Mouse (Mus musculus): ENCODE data around the gene E2f1. TPM values are rescaled to one million over a fixed set of nuclear protein-coding genes. Genes with fewer than 3 reads are reported as not detected.

Gene E2f1
- total and polyA plus RNA-seq, 3 experiments: 5.1 to 19.6 (median 5.3) TPM

DNA sequence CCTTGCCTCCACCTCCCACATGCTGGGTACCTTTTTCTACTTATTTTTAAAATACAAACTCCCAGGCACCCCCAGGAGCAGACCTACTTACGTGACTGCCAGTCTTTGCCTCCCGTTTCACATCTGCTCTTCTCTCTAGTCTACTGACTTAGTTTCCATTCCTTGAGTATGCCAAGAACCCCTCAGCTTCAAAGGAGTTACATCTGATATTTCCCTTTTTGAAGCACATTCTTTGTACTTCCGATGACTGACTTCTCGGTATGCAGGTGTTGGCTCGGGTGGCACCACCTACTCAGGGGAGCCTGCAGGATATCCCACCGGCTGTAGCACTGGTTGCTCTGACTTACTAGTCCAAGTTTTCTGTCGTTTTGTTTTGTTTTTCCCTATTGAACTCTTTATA, 34.5 kb upstream of the E2f1 start:
- H3K9ac ChIP-seq (ENCODE audit: insufficient read depth, low read depth): peak overlapping the region; percentile 53
- H3K4me3 ChIP-seq (replicated peaks in 1 of 3; ENCODE audit: low read depth in 2 of 3, low read length in 2 of 3, poor library complexity in 1 of 3): peak overlapping the region; percentile 41 to 76 (median 54)
- peaks cover 14 to 16% of the 10 kb centered on the region in 2 experiments for H3K4me1 ChIP-seq (ENCODE audit: control insufficient read depth in 1 of 2, insufficient read depth in 2 of 2)
- H3K9me3 ChIP-seq (replicated peaks; ENCODE audit: low read length): no peaks in the 10 kb centered on the region
- peaks cover 0 to 2% of the 10 kb centered on the region in 2 experiments for H3K36me3 ChIP-seq (replicated peaks in 1 of 2; ENCODE audit: control insufficient read depth in 1 of 2, insufficient read depth in 1 of 2, low read length in 1 of 2)
- no peak overlapping the region for H3K27ac ChIP-seq (ENCODE audit: insufficient read depth, low read depth)
- H3K4me2 ChIP-seq (ENCODE audit: insufficient read depth, low read depth, poor library complexity, severe bottlenecking): peak overlapping the region; percentile 98
- H3K79me2 ChIP-seq (replicated peaks; ENCODE audit: control insufficient read depth, extremely low read depth, insufficient read depth, poor library complexity, severe bottlenecking): no peaks in the 10 kb centered on the region
- DNase-seq (ENCODE audit: extremely low read depth): no peak
- TF ChIP-seq MAX (IDR thresholded peaks at IDR 0.05; ENCODE audit: low read length) (no peak), CHD1 (IDR thresholded peaks at IDR 0.05; ENCODE audit: low read depth, low read length) (no peak), HCFC1 (IDR thresholded peaks at IDR 0.05; ENCODE audit: low read depth, low read length) (no peak), EP300 (IDR thresholded peaks at IDR 0.05; ENCODE audit: low read length) (no peak), BHLHE40 (IDR thresholded peaks at IDR 0.05; ENCODE audit: low read depth, low read length) (no peak), MAZ (IDR thresholded peaks at IDR 0.05; ENCODE audit: low read depth, low read length) (no peak), JUN (IDR thresholded peaks at IDR 0.05; ENCODE audit: insufficient read depth, low read depth, low read length) (no peak), CTCF (conservative IDR thresholded peaks at IDR 0.05 in 1 of 2, IDR thresholded peaks at IDR 0.05 in 1 of 2; ENCODE audit: low read depth in 2 of 2, low read length in 2 of 2) (no peak), KAT2A (IDR thresholded peaks at IDR 0.05; ENCODE audit: insufficient replicate concordance, low read length) (no peak), IRF4 (IDR thresholded peaks at IDR 0.05; ENCODE audit: low read depth, low read length) (no peak), PAX5 (IDR thresholded peaks at IDR 0.05; ENCODE audit: low read length) (no peak), MYC (IDR thresholded peaks at IDR 0.05; ENCODE audit: low read depth, low read length) (no peak), ZMIZ1 (IDR thresholded peaks at IDR 0.05; ENCODE audit: low read depth, low read length) (no peak), ELF1 (IDR thresholded peaks at IDR 0.05; ENCODE audit: low read depth, low read length) (no peak), SMC3 (IDR thresholded peaks at IDR 0.05; ENCODE audit: low read depth, low read length) (no peak), SIN3A (IDR thresholded peaks at IDR 0.05; ENCODE audit: low read length) (no peak), ZNF384 (IDR thresholded peaks at IDR 0.05; ENCODE audit: low read depth, low read length) (no peak)
- peaks cover 22% of the 10 kb centered on the region for H3K27me3 ChIP-seq (replicated peaks)
- in situ Hi-C loops (cut with MboI; ENCODE audit: low pct_ligation_motif_present, low pct_unique_long_range_greater_than_20kb, low sequenced_read_pairs) (no loop called here), dilution Hi-C loops (cut with MboI; ENCODE audit: extremely low pct_ligation_motif_present, extremely low pct_unique_long_range_greater_than_20kb, low sequenced_read_pairs) (no loop called here)

- Histone ChIP-seq H3K4me1 (ENCODE audit: control insufficient read depth in 1 of 2, insufficient read depth in 2 of 2) (peaks cover 12 to 16% of the 10 kb centered on the region in 2 experiments), H3K4me2 (ENCODE audit: insufficient read depth, low read depth, poor library complexity, severe bottlenecking) (peak within 1 kb of the TSS; percentile 98), H3K36me3 (replicated peaks in 1 of 2; ENCODE audit: control insufficient read depth in 1 of 2, insufficient read depth in 1 of 2, low read length in 1 of 2) (peaks cover 0 to 2% of the 10 kb centered on the region in 2 experiments), H3K4me3 (replicated peaks in 1 of 3; ENCODE audit: low read depth in 2 of 3, low read length in 2 of 3, poor library complexity in 1 of 3) (peak within 1 kb of the TSS; percentile 76 to 89 (median 79)), H3K27ac (ENCODE audit: insufficient read depth, low read depth) (no peak within 1 kb of the TSS), H3K9me3 (replicated peaks; ENCODE audit: low read length) (no peaks in the 10 kb centered on the region), H3K27me3 (replicated peaks) (peaks cover 17% of the 10 kb centered on the region), H3K9ac (ENCODE audit: insufficient read depth, low read depth) (peak within 1 kb of the TSS; percentile 53), H3K79me2 (replicated peaks; ENCODE audit: control insufficient read depth, extremely low read depth, insufficient read depth, poor library complexity, severe bottlenecking) (no peaks in the 10 kb centered on the region)
- dilution Hi-C loops (cut with MboI; ENCODE audit: extremely low pct_ligation_motif_present, extremely low pct_unique_long_range_greater_than_20kb, low sequenced_read_pairs) (no loop called here), in situ Hi-C loops (cut with MboI; ENCODE audit: low pct_ligation_motif_present, low pct_unique_long_range_greater_than_20kb, low sequenced_read_pairs) (no loop called here)
- TF ChIP-seq HCFC1 (IDR thresholded peaks at IDR 0.05; ENCODE audit: low read depth, low read length): peak; percentile 15; the same call in 1 of the 2 replicates
- TF ChIP-seq CHD2 (IDR thresholded peaks at IDR 0.05; ENCODE audit: low read length): peak; percentile 93
- peak; percentile 51; the same call in 1 of the 2 replicates for TF ChIP-seq TCF12 (IDR thresholded peaks at IDR 0.05; ENCODE audit: low read depth, low read length)
- no peak for TF ChIP-seq E2F4 (IDR thresholded peaks at IDR 0.05; ENCODE audit: insufficient replicate concordance, low read depth, low read length)
- TF ChIP-seq MXI1 (IDR thresholded peaks at IDR 0.05; ENCODE audit: low read depth, low read length): peak; percentile 18; the same call in 1 of the 2 replicates
- TF ChIP-seq MYC (IDR thresholded peaks at IDR 0.05; ENCODE audit: low read depth, low read length): peak; percentile 40; the same call in 1 of the 2 replicates
- 0 out of 2 replicates have a peak, but pooled peaks have one; percentile 13 for TF ChIP-seq NRF1 (IDR thresholded peaks at IDR 0.05; ENCODE audit: low read depth, low read length)
- TF ChIP-seq POLR2A (IDR thresholded peaks at IDR 0.05; ENCODE audit: low read depth, low read length): peak; percentile 70
- no peak for TF ChIP-seq ZKSCAN1 (IDR thresholded peaks at IDR 0.05; ENCODE audit: borderline replicate concordance, low read depth, low read length)
- peak; percentile 78 for TF ChIP-seq TBP (conservative IDR thresholded peaks at IDR 0.05; ENCODE audit: low read depth, low read length)
- no peak for TF ChIP-seq KAT2A (IDR thresholded peaks at IDR 0.05; ENCODE audit: insufficient replicate concordance, low read length)
- TF ChIP-seq SIN3A (IDR thresholded peaks at IDR 0.05; ENCODE audit: low read length): peak; percentile 84
- peak; percentile 99 for DNase-seq (ENCODE audit: extremely low read depth)
Observed at GRCm38 (mm10) chr2:154603638-154604153, 34.0 kb upstream of the E2f1 start, which contains the start of gene Pxmp4. Gene Pxmp4 (minus strand): TSS chr2:154603708.

Data from CH12.LX (cell line).